Mouse (Mus musculus): ENCODE data around the gene Ildr1.

- TF ChIP-seq POLR2A (IDR thresholded peaks at IDR 0.05; ENCODE audit: borderline replicate concordance, extremely low read depth, insufficient read depth, insufficient read length, poor library complexity, severe bottlenecking) (no peak), CTCF (IDR thresholded peaks at IDR 0.05; ENCODE audit: borderline replicate concordance, extremely low read depth, insufficient read depth, insufficient read length) (no peak)
Measured at GRCm38 (mm10) chr16:36645124-36645523, 48.7 kb upstream of the Ildr1 start.
